Mouse (Mus musculus) midbrain, postnatal 0 days (tissue): ENCODE results near the gene Polr3e. TPM values are rescaled to one million over a fixed set of nuclear protein-coding genes. Genes with fewer than 3 reads are reported as not detected.
"Not testable (repeated sequence)": the region's sequence is repeated elsewhere in the genome, so short reads cannot be mapped to it uniquely, and the experiment has no call there.

ENCODE experiments used
- ATAC-seq: fragments of 200-750 bp; cut with Nextera tagmentation; 2 replicates; pipeline ENCODE4 v1.8.0; 2017; ENCODE audit warnings: moderate number of reproducible peaks, mild to moderate bottlenecking, moderate TSS enrichment, moderate library complexity; ENCODE audit not compliant: low FRiP score
- DNase-seq: peaks from one replicate; pipeline ENCODE4 v3.0.0-alpha.2; 2015; ENCODE audit warnings: low spot score
- H3K27ac ChIP-seq: fragments of 300-500 bp; sonication (generic); 2 replicates; pipeline ENCODE4 v1.5.1; 2014; ENCODE audit warnings: low read depth, mild to moderate bottlenecking, low read length, mixed read lengths
- H3K27me3 ChIP-seq: fragments of 300-500 bp; sonication (generic); 2 replicates; pipeline ENCODE4 v1.6.1; 2014; ENCODE audit warnings: low read length, control low read depth, mixed read lengths; ENCODE audit not compliant: insufficient read depth
- H3K36me3 ChIP-seq: fragments of 300-500 bp; sonication (generic); 2 replicates; pipeline ENCODE4 v1.6.1; 2014; ENCODE audit warnings: low read length, control low read depth, mixed read lengths; ENCODE audit not compliant: insufficient read depth
- H3K4me1 ChIP-seq: fragments of 300-500 bp; sonication (generic); 2 replicates; pipeline ENCODE4 v1.6.1; 2014; ENCODE audit warnings: mild to moderate bottlenecking, control low read depth, antibody characterized with exemption, low read length, mixed read lengths; ENCODE audit not compliant: insufficient read depth
- H3K4me2 ChIP-seq: fragments of 300-500 bp; sonication (generic); 2 replicates; pipeline ENCODE4 v1.6.1; 2014; ENCODE audit warnings: low read depth, mild to moderate bottlenecking, low read length, mixed read lengths; ENCODE audit not compliant: poor library complexity, severe bottlenecking
- H3K4me3 ChIP-seq: fragments of 300-500 bp; sonication (generic); 2 replicates; pipeline ENCODE4 v1.5.1; 2014; ENCODE audit warnings: low read depth, mild to moderate bottlenecking, low read length, moderate library complexity
- H3K9ac ChIP-seq: fragments of 300-500 bp; sonication (generic); replicated peaks from 2 replicates; pipeline ENCODE4 v1.6.1; 2014; ENCODE audit warnings: mild to moderate bottlenecking, low read length, moderate library complexity, mixed read lengths; ENCODE audit not compliant: poor library complexity, severe bottlenecking
- H3K9me3 ChIP-seq: fragments of 300-500 bp; sonication (generic); 2 replicates; pipeline ENCODE4 v1.6.1; 2016; ENCODE audit warnings: low read length, control low read depth
- CTCF ChIP-seq: IDR thresholded peaks from 2 replicates; pipeline ENCODE4 v1.5.1; 2016; ENCODE audit warnings: antibody characterized with exemption, mild to moderate bottlenecking
- WGBS: fragments of 180-500 bp; shearing (Covaris S2); extraction: QIAGEN DNeasy Blood & Tissue Kit; methylation state at CpG from one replicate; pipeline ENCODE4 v1.1.7; 2014; 5-methylcytosine and 5-hydroxymethylcytosine counted together
- polyA plus RNA-seq: library from polyadenylated mRNA; unstranded; fragments of >200 nt; fragmentation: Nextera tagmentation; extraction: Ambion mirVana; gene quantifications from 2 replicates; pipeline ENCODE4 v1.2.1, GENCODE M21; 2015
- total RNA-seq: library from RNA; depleted of rRNA; stranded (reverse); fragments of >200 nt; gene quantifications from 2 replicates; pipeline ENCODE4 v1.2.3, GENCODE M21; 2014

Gene Polr3e
- total and polyA plus RNA-seq, 2 experiments from 2014 or later: 18.6 to 29.4 TPM

DNA sequence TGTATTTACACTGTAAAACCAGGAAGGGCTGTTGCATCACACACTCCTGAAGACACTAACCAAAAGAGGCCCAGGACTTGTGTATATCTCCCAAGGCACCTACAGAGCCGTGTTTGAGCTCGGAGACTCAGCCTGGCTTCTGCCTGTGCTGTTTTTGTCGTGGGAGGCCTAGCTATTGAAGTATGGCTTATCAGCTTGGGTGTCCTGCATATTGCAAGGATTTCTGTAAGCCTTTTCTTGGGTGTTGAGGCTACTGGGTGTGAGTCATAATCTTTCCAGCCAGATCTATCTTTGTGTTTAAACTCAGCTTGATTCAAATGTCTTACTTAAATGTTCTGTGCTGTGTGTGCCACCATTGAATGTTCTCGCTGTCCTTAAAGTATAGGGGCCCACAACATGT lies 19.0 kb downstream of the Polr3e start:
- H3K9me3 ChIP-seq: no peaks in the 10 kb centered on the region
- no peak for TF ChIP-seq CTCF
- H3K4me1 ChIP-seq: no peaks in the 10 kb centered on the region
- H3K4me2 ChIP-seq: no peak overlapping the region
- DNase-seq (no peak), ATAC-seq (no peak)
- no peak overlapping the region for H3K27ac ChIP-seq
- H3K36me3 ChIP-seq: peaks cover 83% of the 10 kb centered on the region
- no peaks in the 10 kb centered on the region for H3K27me3 ChIP-seq
- H3K9ac ChIP-seq: no peak overlapping the region
- H3K4me3 ChIP-seq: no peak overlapping the region
- 90% methylated on average over 4 of the region's 4 CpGs for WGBS

DNA sequence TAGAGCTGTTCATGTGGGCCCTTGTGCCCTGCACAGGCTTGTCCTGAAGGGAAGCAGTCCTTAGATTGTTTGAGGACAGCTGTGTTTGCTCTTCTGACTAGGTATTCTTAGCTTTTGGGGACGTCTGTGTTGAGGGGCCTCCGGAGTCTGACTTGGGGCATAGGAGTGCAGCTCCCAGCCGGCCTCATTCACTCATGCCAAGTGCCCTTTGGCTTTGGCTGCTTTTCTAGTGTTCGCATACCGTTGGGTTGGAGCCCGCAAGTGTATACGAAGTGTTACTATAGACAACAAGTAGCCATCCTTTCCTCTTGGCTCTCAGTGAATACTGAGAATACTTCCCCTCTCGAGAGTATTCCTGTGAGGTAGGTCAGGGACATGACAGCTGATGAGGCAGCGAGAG lies 20.7 kb downstream of the Polr3e start:
- no peaks in the 10 kb centered on the region for H3K9me3 ChIP-seq
- H3K4me1 ChIP-seq: no peaks in the 10 kb centered on the region
- no peak overlapping the region for H3K9ac ChIP-seq
- H3K4me2 ChIP-seq: no peak overlapping the region
- peaks cover 82% of the 10 kb centered on the region for H3K36me3 ChIP-seq
- H3K27ac ChIP-seq: no peak overlapping the region
- DNase-seq (peak; percentile 10), ATAC-seq (no peak)
- no peak overlapping the region for H3K4me3 ChIP-seq
- no peaks in the 10 kb centered on the region for H3K27me3 ChIP-seq
- TF ChIP-seq CTCF: no peak
- WGBS: 83% methylated on average over 9 of the region's 9 CpGs

DNA sequence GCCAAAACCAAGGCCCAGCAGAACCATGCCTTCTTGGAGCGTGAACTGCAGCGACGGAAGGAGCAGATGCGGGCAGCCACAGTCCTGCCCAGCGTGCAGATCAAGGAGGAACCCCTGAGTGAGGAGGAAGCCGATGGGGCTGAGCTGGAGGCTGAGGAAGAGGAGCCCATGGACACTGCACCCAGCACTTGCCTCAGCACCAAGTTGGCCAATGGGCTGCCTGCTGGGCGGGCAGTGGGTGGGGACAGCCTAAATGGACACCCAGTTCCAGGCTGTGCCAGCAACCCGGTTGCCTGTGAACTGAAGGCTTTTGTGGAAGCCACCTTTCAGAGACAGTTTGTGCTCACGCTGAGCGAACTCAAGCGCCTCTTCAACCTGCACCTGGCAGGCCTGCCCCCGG lies 22.8 kb downstream of the Polr3e start:
- H3K4me2 ChIP-seq: no peak overlapping the region
- no peaks in the 10 kb centered on the region for H3K9me3 ChIP-seq
- H3K9ac ChIP-seq: no peak overlapping the region
- H3K4me3 ChIP-seq: no peak overlapping the region
- H3K36me3 ChIP-seq: peaks cover 73% of the 10 kb centered on the region
- H3K27me3 ChIP-seq: no peaks in the 10 kb centered on the region
- DNase-seq (no peak), ATAC-seq (no peak)
- no peak for TF ChIP-seq CTCF
- no peaks in the 10 kb centered on the region for H3K4me1 ChIP-seq
- 90% methylated on average over 12 of the region's 12 CpGs for WGBS
- H3K27ac ChIP-seq: no peak overlapping the region

DNA sequence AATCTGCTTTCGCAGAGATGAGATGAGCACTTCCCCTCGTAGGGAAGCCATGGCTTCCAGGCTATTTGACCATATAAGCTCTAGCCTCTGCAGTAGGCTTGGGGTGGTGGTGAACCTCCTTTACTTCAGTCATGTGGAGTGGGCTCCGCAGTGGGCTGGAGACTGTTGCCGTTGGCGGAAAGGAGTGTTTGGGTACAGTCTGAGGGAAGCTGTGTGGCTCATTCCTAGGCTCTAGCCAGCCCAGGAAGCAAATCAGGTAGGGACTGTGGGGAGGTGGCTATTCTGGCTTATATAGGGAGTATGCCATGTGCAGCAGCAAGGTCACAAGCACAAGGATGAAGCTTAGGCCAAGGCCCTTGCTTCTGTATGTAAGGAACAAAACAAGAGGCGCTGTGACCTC lies 23.7 kb downstream of the Polr3e start:
- no peaks in the 10 kb centered on the region for H3K27me3 ChIP-seq
- no peak for TF ChIP-seq CTCF
- no peak overlapping the region for H3K9ac ChIP-seq
- ATAC-seq (no peak), DNase-seq (no peak)
- no peaks in the 10 kb centered on the region for H3K4me1 ChIP-seq
- H3K36me3 ChIP-seq: peaks cover 71% of the 10 kb centered on the region
- H3K9me3 ChIP-seq: no peaks in the 10 kb centered on the region
- H3K4me3 ChIP-seq: no peak overlapping the region
- no peak overlapping the region for H3K27ac ChIP-seq
- no peak overlapping the region for H3K4me2 ChIP-seq
- WGBS: 91% methylated on average over 6 of the region's 6 CpGs

DNA sequence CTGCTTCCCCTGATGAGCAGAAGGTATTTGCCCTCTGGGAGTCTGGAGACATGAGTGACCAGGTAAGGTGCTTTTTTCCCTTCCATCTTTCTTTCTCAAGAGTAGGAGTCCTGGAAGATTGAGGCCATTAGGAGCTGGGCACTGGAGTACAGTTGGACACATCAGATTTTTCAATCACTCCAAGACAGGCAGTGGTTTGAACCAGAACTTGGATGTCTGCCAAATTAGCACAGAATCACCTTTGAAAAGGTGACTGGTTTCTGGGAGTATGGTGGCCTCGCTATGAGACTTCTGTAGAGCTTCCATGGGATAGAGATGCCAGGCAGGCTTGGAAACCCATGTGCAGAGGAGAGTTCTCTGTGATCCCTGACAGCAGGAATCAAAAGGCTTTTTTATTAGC lies 25.0 kb downstream of the Polr3e start:
- Histone ChIP-seq H3K9me3 (no peaks in the 10 kb centered on the region), H3K4me3 (no peak overlapping the region), H3K36me3 (peaks cover 64% of the 10 kb centered on the region), H3K27ac (no peak overlapping the region), H3K4me1 (no peaks in the 10 kb centered on the region), H3K4me2 (no peak overlapping the region), H3K27me3 (no peaks in the 10 kb centered on the region), H3K9ac (no peak overlapping the region)
- DNase-seq (no peak), ATAC-seq (no peak)
- WGBS: 72% methylated on average over 1 of the region's 1 CpGs
- TF ChIP-seq CTCF: no peak

DNA sequence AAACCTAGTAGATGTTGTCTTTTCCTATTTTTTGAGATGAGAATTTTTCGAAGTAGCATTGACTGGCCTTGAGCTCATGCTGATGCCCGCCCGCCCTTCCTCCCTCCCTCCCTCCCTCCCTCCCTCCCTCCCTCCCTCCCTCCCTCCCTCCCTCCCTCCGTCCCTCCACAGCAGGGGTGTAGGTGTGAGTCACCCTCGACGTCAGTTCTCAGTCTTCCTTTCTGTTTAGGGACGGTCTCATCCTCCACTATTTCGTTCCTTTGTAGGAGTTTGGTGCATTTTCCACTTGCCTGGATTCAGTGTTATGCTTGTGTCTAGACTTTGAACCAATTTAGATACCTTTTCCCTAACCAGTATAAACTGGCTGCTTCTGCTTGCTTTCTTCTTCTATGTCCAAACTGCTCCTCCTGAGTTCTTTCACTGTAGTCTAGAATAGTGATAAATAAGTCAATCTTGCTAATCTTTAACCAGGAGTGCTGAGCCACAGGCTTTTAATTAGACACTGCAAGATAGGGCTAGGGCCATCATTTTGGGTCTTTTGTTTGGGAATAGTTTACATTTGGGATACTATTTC lies 26.5 kb downstream of the Polr3e start:
- no peak for TF ChIP-seq CTCF
- DNase-seq (no peak), ATAC-seq (no peak)
- Histone ChIP-seq H3K27ac (no peak overlapping the region), H3K36me3 (peaks cover 56% of the 10 kb centered on the region), H3K9me3 (no peaks in the 10 kb centered on the region), H3K9ac (no peak overlapping the region), H3K27me3 (no peaks in the 10 kb centered on the region), H3K4me3 (no peak overlapping the region), H3K4me2 (no peak overlapping the region), H3K4me1 (no peaks in the 10 kb centered on the region)
- 68% methylated on average over 6 of the region's 8 CpGs for WGBS

DNA sequence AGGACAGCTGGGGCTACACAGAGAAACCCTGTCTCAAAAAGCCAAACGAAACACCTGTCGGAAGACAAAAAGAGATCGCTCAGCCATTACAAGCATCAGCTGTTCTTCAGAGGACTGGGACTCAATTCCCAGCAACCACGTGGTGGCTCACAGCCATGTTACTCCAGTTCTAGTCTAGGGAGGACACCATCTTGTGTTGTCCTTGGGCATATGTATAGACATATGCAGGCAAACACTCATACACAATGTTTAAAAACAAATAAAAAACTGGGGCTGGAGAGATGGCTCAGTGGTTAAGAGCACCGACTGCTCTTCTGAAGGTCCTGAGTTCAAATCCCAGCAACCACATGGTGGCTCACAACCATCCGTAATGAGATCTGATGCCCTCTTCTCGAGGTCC lies 36.0 kb downstream of the Polr3e start:
- not testable (repeated sequence) for H3K9ac ChIP-seq, H3K4me3 ChIP-seq, H3K27ac ChIP-seq, ATAC-seq, H3K9me3 ChIP-seq, H3K4me1 ChIP-seq, DNase-seq, H3K4me2 ChIP-seq, H3K27me3 ChIP-seq
- 80% methylated on average over 7 of the region's 7 CpGs for WGBS
- H3K36me3 ChIP-seq: peaks cover 19% of the 10 kb centered on the region
